7 mouse cellular contexts compared by ENCODE assay signal in genomic region chr11:101066549-101067412, GRCm38 (mm10). TPM values are rescaled to one million over a fixed set of nuclear protein-coding genes. Genes with fewer than 3 reads are reported as not detected.
A peak's percentile ranks its signal among the peaks of the same experiment; 100 is the strongest.
DNase-seq lines count a peak whose midpoint lies in the region.

No protein-coding gene starts in this region.

- peak; percentile 85 to 95 for DNase-seq in adrenal gland, adult (ENCODE audit: inconsistent age in 2 of 2, low spot score in 1 of 2)
- peak; percentile 72 to 88 for DNase-seq in cerebellum, postnatal 4 days (ENCODE audit: low spot score in 2 of 2)
- DNase-seq in gastrocnemius, postnatal 14 days, result peak; percentile 85
- DNase-seq in induced T-regulatory cell, adult 2 months (ENCODE audit: low read depth), result peak; percentile 89
- DNase-seq in left cerebral cortex, postnatal 25 days (ENCODE audit: low spot score in 2 of 2), result peak; percentile 82 to 83
- DNase-seq in midbrain, embryonic 10.5 days (ENCODE audit: low spot score), result peak; percentile 88
- DNase-seq in skeletal muscle tissue, adult 2 months (ENCODE audit: low read depth, low spot score), result peak; percentile 74

- intact Hi-C loops in gastrocnemius, postnatal 14 days (cut with DNase I; ENCODE audit: low total_unique reads), result no loop called here
- intact Hi-C loops in left cerebral cortex, postnatal 25 days (cut with DNase I), result loop anchor here (2.0 kb wide), 1 partner anchor 84 kb away; no protein-coding TSS in a partner anchor

- H3K9me3 ChIP-seq in midbrain, embryonic 10.5 days (replicated peaks), result no peaks in the 10 kb centered on the region

- peaks cover 24% of the 10 kb centered on the region for H3K36me3 ChIP-seq in midbrain, embryonic 10.5 days

- H3K4me3 ChIP-seq in midbrain, embryonic 10.5 days, result peak overlapping the region; percentile 49

- 24% methylated on average over 18 of the region's 18 CpGs for WGBS in midbrain, embryonic 10.5 days

- peaks cover 35% of the 10 kb centered on the region for H3K27me3 ChIP-seq in midbrain, embryonic 10.5 days (ENCODE audit: low read depth, poor library complexity, severe bottlenecking)

- H3K4me1 ChIP-seq in midbrain, embryonic 10.5 days, result peaks cover 43% of the 10 kb centered on the region

- peak overlapping the region; percentile 14 for H3K27ac ChIP-seq in midbrain, embryonic 10.5 days (replicated peaks)

RNA-seq across cellular contexts. Expression of gene Naglu, which starts 3.0 kb away (rescaled TPM):
- 1 to 10 TPM; 6.2 to 7.4 TPM for total RNA-seq in gastrocnemius, postnatal 14 days (2021)
- total RNA-seq in left cerebral cortex, postnatal 25 days (2021), result 1 to 10 TPM; 7.6 to 8.3 TPM
- polyA plus RNA-seq in midbrain, embryonic 10.5 days (2016; fragmentation: Nextera tagmentation; extraction: Ambion mirVana), result 10.0 and 11.6 TPM in 2 replicates

RNA-seq across cellular contexts. Expression of gene Hsd17b1, which starts 11.4 kb away (rescaled TPM):
- total RNA-seq in gastrocnemius, postnatal 14 days (2021), result under 1 TPM in 1 of 2 experiments, not detected in 1; 0.29 TPM
- total RNA-seq in left cerebral cortex, postnatal 25 days (2021), result 1 to 10 TPM; 1.2 to 1.4 TPM
- polyA plus RNA-seq in midbrain, embryonic 10.5 days (2016; fragmentation: Nextera tagmentation; extraction: Ambion mirVana), result 0.12 TPM in 1 of 2 replicates, not detected in the other

RNA-seq across cellular contexts. Expression of gene Coasy, which starts 15.6 kb away (rescaled TPM):
- total RNA-seq in gastrocnemius, postnatal 14 days (2021), result 1 to 10 TPM; 8.1 to 9.5 TPM
- 10 to 100 TPM; 26.0 to 28.5 TPM for total RNA-seq in left cerebral cortex, postnatal 25 days (2021)
- polyA plus RNA-seq in midbrain, embryonic 10.5 days (2016; fragmentation: Nextera tagmentation; extraction: Ambion mirVana), result 57.5 TPM in 2 replicates

RNA-seq across cellular contexts. Expression of gene Mlx, which starts 20.3 kb away (rescaled TPM):
- 10 to 100 TPM; 10.8 to 12.4 TPM for total RNA-seq in gastrocnemius, postnatal 14 days (2021)
- 10 to 100 TPM; 47.1 to 53.0 TPM for total RNA-seq in left cerebral cortex, postnatal 25 days (2021)
- polyA plus RNA-seq in midbrain, embryonic 10.5 days (2016; fragmentation: Nextera tagmentation; extraction: Ambion mirVana), result 42.7 and 49.1 TPM in 2 replicates

RNA-seq across cellular contexts. Expression of gene Psmc3ip, which starts 28.5 kb away (rescaled TPM):
- total RNA-seq in gastrocnemius, postnatal 14 days (2021), result 1 to 10 TPM; 1.1 to 1.5 TPM
- 1 to 10 TPM; 3.6 to 3.9 TPM for total RNA-seq in left cerebral cortex, postnatal 25 days (2021)
- polyA plus RNA-seq in midbrain, embryonic 10.5 days (2016; fragmentation: Nextera tagmentation; extraction: Ambion mirVana), result 74.3 and 77.3 TPM in 2 replicates

Comparison
In these comparisons a context has a peak if more than half of its experiments do, and no peak if none do; other contexts are left out.
1. Peak in every context shown above with its lines: DNase-seq, H3K4me3 ChIP-seq and H3K27ac ChIP-seq.